Mouse (Mus musculus) splenic B cell, adult 2 months (primary cell): Measurements from ENCODE around the gene Slc30a10.

Experiments used
- DNase-seq: peaks from one replicate; pipeline ENCODE4 v3.0.0-alpha.2; 2011; ENCODE audit warnings: low read depth, low spot score
- H3K27me3 ChIP-seq: 2 replicates; pipeline ENCODE4 v1.6.1; 2012; ENCODE audit warnings: mild to moderate bottlenecking, low read length, moderate library complexity, mixed read lengths; ENCODE audit not compliant: control insufficient read depth, poor library complexity, insufficient read depth, severe bottlenecking
- H3K36me3 ChIP-seq: 2 replicates; pipeline ENCODE4 v1.6.1; 2012; ENCODE audit warnings: mild to moderate bottlenecking, low read length, moderate library complexity, mixed read lengths; ENCODE audit not compliant: control insufficient read depth, poor library complexity, insufficient read depth, severe bottlenecking

Gene Slc30a10

DNA sequence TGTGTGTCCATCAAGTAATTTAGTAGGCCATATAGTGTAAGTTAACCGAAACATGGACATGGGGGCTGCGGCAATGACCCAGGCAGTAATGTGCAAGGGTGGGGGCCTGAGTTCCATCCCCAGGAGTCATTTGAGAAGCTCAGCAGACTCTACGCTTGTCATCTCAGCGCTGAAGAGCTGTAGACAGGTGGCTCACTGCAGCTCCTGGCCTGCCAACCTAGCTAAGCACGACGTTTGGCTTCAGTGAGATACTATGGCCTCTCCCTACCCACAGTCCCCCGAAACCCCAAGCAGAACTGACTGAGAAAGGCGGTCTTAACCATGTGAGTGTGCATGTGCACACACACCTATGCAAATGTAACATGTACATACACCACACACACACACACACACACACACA lies 3.6 kb upstream of the Slc30a10 start:
- no peaks in the 10 kb centered on the region for H3K27me3 ChIP-seq
- no peaks in the 10 kb centered on the region for H3K36me3 ChIP-seq
- DNase-seq, result no peak

DNA sequence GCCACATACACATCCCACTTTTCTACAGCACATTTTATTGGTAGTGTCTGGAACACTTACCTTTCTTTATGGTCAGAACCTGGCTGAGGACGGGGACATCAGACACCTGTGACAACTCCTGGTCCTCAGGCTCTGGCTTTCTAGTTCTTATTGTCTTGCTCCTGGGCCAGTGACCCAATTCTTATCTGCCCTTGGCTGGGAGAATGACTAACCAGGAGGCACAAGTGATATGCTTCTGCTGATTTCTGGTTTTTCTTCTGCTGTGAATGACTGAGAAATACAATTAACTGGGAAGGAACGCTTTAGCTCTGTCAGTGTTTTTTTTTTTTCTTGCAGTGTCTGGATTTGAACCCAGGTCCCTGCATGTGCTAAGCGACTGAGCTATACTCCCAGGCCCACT lies 3.2 kb upstream of the Slc30a10 start:
- H3K36me3 ChIP-seq, result no peaks in the 10 kb centered on the region
- DNase-seq, result no peak

DNA sequence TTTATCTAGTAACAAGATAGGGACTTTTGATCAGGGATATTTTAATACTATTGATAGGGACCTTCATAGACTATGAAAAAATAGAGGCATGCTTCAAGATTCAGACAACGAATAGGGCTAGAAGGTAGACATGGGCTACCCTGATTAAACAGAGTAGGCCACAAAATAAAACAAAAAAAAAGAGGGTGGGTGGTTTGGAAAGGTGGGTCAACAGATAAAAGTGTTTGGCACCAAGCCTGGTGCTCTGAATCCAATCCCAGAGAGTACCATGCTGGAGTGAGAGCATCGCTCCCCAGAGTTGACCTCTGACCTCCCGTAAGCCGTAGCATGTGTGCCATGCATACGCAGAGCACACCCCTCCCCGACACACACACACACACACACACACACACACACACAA lies 2.2 kb upstream of the Slc30a10 start:
- H3K36me3 ChIP-seq, result no peaks in the 10 kb centered on the region

More for the DNA sequence above, 3.2 kb upstream of the Slc30a10 start:
- no peaks in the 10 kb centered on the region for H3K27me3 ChIP-seq

DNA sequence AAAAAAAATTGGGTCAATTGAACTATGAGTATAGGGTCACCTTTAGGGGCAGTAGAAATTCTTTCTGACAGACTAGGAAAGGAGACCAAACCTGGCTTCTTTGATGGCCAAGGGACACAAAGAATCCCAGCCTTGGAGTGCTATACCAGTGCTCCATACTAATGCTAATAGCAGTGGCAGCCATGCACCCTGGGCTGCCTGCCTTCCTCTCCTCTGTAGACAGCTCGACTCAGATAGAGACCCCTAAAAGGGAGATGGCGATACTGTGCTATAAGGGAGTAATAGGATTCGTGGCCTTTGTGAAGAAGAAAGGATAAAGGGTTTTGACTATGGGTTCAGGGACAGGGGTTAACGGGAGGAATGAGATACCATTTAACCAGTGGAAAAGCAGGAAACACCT lies 504 bp upstream of the Slc30a10 start:
- no peaks in the 10 kb centered on the region for H3K27me3 ChIP-seq
- H3K36me3 ChIP-seq, result no peaks in the 10 kb centered on the region
- no peak for DNase-seq

More for the DNA sequence above, 2.2 kb upstream of the Slc30a10 start:
- H3K27me3 ChIP-seq, result no peaks in the 10 kb centered on the region
- no peak for DNase-seq

DNA sequence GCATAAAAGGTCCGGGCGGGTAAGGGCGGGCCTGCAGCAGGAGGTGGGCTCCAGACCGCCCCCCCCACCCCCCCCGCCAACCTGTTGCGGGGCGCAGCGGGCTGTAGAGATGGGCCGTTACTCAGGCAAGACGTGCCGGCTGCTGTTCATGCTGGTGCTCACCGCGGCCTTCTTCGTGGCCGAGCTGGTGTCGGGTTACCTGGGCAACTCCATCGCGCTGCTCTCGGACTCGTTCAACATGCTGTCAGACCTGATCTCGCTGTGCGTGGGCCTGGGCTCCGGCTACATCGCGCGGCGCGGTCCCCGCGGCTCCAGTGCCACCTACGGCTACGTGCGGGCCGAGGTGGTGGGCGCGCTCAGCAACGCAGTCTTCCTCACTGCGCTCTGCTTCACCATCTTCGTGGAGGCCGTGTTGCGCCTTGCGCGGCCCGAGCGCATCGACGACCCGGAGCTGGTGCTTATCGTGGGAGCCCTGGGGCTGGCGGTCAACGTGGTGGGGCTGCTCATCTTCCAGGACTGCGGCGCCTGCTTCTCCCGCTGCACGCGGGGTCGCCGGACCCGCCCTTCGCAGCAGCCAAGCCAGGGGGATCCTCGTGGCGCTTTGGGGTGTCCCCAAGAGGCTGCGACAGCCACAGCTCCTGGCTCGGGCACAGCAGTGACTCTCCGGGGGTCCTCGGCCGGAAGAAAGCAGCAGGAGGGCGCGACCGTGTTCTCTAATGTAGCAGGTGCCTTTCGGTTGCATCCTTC lies 480 bp downstream of the Slc30a10 start:
- Histone ChIP-seq H3K36me3 (no peaks in the 10 kb centered on the region), H3K27me3 (no peaks in the 10 kb centered on the region)
- no peak for DNase-seq

DNA sequence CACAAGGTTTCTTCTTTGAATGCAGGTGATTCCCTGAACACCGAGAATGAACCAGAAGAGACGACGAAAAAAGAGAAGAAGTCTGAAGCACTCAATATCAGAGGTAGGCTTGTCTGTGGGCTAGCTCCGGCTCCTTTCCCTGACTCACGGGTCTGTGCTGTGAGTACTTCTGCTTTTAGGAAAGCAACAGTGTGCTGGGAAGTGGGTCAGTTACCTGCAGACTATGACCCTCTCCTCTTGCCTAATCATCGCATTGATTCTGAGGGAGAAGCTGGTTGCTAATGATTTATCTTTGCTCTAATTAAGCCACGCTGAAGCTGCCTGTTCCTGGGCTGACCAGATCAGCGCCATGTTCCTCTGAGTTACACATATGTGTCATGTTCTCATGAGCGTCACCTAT lies 1.7 kb downstream of the Slc30a10 start:
- H3K27me3 ChIP-seq, result no peaks in the 10 kb centered on the region
- H3K36me3 ChIP-seq, result no peaks in the 10 kb centered on the region
- DNase-seq, result no peak

DNA sequence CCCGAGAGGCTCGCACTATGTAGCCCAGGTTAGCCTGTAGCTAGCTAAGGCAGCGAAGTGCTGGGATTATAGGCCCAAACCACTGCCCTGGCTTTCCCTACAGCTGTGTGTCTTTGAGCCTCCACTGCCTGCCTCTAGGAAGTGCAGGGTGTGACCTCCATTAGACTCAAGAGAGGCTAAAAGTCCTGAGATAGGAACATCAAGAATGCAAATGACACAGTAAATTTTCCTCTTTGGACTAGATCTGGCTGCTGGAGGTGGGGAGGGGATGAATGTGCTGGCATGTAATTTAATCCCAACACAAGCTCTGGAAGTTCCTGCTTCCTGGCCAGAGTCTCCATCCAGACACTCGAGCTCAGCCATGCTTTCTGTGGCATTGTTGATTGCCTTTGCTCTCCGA lies 5.4 kb downstream of the Slc30a10 start:
- no peak for DNase-seq
- no peaks in the 10 kb centered on the region for H3K27me3 ChIP-seq
- no peaks in the 10 kb centered on the region for H3K36me3 ChIP-seq

DNA sequence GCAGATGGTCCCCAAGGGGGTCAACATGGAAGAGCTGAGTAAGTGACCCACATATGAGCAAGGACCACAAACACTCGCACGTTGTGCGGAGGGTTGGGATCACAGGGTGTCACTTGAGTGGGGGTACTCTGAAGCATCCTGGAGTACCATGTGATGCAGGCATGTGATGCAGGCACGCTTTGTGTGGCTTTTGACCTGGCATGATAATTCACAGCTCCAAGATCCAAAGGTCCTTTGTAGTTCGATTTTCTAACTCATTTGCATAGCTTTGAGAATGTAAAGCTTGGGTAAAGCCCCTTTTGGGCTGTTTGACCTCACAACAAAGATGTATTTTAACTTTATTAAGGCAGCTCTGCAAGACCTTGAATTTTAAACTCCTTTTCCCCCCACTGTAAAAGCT lies 8.2 kb downstream of the Slc30a10 start:
- no peaks in the 10 kb centered on the region for H3K36me3 ChIP-seq
- no peak for DNase-seq
- no peaks in the 10 kb centered on the region for H3K27me3 ChIP-seq

DNA sequence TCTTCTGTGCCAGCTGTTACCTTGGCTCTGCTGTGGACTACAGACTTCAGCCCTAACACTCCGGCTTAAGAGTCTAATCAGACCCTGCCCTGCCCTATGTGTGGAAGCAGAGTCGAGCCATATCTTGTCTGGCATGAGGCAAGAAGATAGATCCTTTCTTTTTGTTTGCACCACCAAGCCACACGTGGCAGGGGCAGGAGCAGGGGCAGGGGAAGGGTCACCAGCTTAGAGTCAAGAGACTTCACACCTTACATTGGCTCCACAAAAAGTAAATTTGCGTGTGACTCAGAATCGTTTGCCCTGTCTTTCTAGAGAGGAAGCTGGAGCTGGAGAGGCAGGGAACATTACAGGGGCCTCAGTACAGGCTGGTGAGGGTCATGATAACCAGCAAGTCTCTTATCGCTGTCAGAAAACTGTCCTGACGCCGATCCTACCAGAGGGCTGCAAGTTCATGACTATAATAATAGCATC lies 14.9 kb downstream of the Slc30a10 start:
- no peak for DNase-seq
- no peaks in the 10 kb centered on the region for H3K27me3 ChIP-seq
- no peaks in the 10 kb centered on the region for H3K36me3 ChIP-seq

DNA sequence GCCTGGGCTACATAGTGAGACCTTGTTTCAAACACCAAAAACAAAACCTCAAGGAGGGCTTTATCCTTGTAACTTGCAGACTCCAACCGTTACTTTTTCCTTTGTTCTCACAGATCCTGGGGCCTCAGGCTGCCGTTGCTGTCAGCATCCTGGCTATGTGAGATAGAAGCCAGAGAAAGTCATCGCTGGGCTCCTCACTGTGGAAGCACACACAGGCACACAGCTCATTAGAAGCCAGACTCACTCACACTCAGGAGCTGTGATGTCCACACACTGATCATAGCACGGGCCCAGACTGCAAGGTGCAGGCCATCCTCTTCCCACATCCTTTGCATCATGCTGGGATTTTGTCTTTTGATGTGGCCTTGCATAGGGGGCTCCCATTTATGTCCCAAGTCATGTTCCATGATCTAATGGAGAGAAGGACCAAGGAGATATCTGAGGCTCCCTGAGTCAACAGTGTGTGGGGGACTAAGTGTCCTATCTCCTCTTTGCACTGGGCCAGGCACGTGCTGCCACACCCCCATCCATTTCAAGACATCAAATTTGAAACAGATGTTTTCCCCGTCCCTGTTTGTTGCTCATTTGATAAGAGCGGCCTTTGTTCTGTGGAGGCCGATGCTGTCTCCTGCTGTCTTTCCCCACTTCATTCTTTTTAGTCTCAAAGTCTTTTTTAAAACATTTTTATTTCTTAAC lies 17.5 kb downstream of the Slc30a10 start:
- Histone ChIP-seq H3K36me3 (no peaks in the 10 kb centered on the region), H3K27me3 (no peaks in the 10 kb centered on the region)
- no peak for DNase-seq

DNA sequence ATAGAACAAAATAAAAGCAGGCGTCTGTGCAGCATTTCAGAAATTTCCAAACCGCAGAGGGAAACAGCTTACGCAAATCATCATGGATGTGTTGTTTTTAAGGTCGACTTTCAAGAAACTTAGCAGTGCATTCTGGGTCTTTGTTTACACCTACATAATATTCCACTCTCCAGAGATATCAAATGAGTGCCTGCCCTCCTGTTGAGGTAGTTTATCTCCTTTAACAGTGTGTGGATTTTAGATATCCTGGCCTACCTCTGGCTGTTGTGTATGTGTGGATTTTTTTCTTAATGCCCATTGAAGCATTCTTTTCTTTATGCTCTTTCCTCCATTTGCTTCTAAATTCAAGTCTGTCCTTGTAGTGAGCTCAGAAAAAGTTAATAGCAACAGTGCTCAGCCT lies 18.1 kb downstream of the Slc30a10 start:
- Histone ChIP-seq H3K27me3 (no peaks in the 10 kb centered on the region), H3K36me3 (no peaks in the 10 kb centered on the region)
- DNase-seq, result no peak

DNA sequence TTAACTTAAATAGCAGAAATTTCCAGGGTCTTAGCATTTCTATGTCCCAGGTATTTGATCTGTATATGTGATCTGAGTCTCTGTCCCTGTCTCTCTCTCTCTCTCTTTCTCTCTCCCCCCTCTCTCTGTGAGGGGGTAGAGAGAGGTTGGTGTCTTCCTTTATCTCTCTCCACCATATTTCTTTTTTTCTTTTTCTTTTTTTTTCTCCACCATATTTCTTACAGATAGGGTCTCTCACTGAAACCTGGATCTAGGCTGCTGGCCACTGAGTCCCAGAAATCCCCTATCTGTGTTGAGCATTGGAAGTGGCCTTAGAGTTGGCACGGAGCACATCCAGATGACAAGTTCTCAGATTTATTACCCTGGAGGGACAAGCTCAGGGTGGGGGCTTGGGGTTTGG lies 18.8 kb downstream of the Slc30a10 start:
- H3K27me3 ChIP-seq, result no peaks in the 10 kb centered on the region
- DNase-seq, result no peak
- H3K36me3 ChIP-seq, result no peaks in the 10 kb centered on the region

DNA sequence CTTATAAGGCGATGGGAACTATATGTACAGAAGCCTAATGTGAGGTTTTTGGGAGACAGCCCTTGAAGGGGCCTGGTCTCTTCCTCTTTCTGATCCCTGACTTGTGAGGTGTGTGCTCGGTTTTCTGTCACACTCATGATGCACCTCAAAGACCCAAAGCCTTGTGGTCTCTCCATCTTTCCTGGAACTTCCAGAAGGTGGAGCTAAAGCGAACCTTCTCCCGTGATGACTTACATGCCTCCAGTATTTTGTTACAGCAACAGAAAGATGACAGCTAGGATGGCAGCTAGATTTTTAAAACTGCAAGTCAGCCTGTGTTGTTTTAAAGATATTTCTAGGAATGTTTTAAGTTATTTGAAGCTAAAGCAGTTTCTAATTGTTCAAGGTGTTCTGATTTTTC lies 25.2 kb downstream of the Slc30a10 start:
- no peaks in the 10 kb centered on the region; the same call in 1 of the 2 replicates for H3K27me3 ChIP-seq
- no peaks in the 10 kb centered on the region for H3K36me3 ChIP-seq
- DNase-seq, result no peak

DNA sequence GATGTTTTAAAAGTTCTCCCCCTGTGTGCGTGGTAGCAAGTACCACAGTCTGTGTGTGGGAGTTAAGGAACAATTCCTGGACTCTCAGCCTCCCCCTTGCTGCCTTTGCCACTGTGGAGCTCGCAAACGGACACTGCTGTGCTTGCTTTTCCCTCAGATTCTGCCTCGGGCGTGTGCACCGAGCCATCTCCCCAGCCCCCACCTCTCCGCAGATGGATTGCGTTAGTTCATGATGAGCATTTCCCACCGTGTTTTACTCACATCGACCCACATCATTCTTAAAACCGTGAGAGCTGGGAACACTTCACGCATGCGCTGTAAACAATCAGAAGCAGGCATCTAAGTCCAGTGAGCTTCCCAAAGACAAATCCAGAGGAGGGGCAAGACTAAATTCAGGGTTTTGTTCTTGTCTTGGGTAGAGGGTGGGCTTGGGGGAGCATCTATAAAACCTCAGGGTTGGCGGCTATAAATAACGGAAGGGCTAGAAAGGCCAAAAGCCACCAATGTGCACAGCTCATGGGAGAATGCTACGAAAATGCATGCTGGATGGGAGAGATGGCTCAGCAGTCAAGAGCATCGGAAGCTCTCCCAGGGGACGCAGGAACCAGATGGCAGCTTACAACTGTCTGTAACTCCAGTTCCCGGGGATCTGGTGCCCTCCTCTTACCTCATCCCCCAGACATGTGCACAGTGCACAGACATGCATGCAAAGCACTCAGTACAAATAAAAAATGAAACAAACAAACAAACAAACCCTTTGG lies 27.5 kb downstream of the Slc30a10 start:
- Histone ChIP-seq H3K36me3 (no peaks in the 10 kb centered on the region), H3K27me3 (no peaks in the 10 kb centered on the region; the same call in 1 of the 2 replicates)
- DNase-seq, result no peak

DNA sequence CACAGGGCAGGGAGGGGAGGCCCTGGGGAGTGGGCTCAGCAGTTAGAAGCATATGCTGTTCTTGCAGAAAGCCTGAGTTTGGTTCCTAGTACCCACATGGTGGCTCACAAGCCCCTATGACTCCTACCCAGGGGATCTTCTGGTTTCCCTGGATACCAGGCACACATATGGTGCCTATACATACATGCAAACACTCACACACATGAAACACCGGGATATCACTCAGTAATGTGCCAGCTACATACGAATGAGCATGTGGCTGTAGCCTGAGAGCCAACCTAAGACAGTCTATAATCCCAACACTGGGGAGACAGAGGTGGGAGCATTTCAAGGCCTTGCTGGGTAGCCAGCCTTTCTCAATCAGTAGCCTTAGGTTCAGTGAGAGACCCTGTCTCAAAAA lies 28.1 kb downstream of the Slc30a10 start:
- no peaks in the 10 kb centered on the region for H3K36me3 ChIP-seq
- H3K27me3 ChIP-seq, result no peaks in the 10 kb centered on the region; the same call in 1 of the 2 replicates
- no peak for DNase-seq
